Mouse (Mus musculus) left cerebral cortex, adult 18-20 months (tissue): ENCODE measurements at regions not wholly inside any gene's neighbourhood (a gene's known extent, or its start where the extent isn't known, plus 50 kb on each side); places are given as distances from the start of the nearest gene placed in this dataset.

Source experiments
- DNase-seq, 2 experiments: peaks; one replicate each; pipeline ENCODE4 v3.0.0; 2021 to 2022; ENCODE audit warnings: low spot score in 2 of 2, mixed read lengths in 1 of 2

DNA sequence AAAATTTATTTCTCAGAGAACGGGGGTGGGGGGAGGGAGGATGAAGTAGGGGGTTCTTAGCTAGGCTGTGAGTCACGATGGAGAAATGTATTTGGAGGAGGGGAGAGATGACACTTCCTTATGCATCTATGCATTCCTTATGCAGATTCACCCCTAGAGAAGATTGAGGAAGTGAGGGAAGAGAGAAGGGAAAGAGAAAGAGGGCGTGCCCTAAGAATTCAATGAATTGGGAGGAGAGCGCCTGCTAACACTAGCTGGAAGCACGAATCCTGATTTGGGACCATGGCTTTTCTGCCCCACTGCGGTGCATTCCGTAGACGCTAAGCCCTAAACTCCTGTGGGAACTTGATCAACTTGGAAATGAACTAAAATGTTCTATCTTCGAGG is 56.1 kb downstream of the Foxi3 start:
- no peak for DNase-seq

GRCm38 (mm10) chr6:71012823-71013461 is 56.6 kb downstream of the Foxi3 start:
- DNase-seq: peak; percentile 50 to 59

GRCm38 (mm10) chr6:71016388-71016787 is 60.1 kb downstream of the Foxi3 start:
- no peak for DNase-seq

- DNase-seq: no peak
Observed at GRCm38 (mm10) chr6:71021353-71021752, 65.0 kb downstream of the Foxi3 start.

DNA sequence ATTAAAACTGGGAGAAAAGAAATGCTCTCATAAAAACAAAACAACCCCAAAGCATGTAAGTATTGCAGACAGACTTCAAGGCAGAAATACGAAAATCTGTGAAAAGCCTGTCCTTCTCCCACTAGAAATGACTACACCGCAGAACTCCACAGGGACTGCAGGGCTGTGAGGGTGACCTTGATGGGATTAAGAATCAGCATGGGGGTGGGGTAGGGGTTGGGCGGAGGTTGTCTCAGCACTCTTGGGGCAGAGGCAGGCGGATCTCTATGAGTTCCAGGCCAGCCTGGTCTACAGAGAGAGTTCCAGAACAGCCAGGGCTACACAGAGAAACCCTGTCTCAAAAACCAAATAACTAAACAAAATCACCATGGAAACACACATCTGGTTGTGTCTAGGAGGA is 69.1 kb downstream of the Foxi3 start:
- DNase-seq: no peak

DNA sequence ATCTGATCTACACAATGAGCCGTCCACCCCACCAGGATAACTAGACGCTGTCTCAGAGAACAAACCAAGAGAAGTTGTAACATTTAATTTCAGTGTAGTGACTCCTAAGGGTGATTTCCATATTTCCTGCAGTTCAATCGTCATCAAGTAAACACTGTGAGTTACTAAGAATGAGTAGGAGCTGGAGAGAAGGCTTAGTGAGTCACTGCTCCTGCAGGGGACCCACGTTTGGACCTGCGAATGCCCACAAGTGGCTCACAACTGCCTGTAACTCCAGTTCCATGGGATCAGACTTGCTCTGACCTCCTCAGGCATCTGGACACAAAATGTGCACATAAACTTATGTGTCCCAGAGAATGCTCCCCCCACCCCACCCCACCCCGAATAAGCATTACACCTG is 73.3 kb downstream of the Foxi3 start:
- DNase-seq: no peak

DNA sequence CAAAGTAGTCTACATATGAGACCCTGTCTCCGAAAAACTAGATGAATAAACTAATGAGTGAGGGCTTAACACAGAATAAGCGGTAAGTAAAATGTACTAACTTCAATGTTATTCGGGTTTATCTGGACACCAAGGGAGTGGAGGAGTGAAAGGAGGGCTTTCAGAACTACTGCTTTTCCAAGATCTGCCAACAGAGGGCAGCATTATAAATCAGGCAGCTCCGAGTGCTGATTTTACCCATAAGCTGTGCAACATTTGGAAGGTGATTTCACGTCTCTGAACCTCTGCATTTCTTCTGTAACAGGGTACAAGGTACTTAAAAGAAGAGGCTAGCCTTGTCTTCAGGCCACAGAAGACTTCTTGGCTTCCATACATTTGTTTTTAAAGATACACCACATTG is 74.2 kb downstream of the Foxi3 start:
- peak; percentile 17 to 39 for DNase-seq

GRCm38 (mm10) chr6:71044241-71044640 is 87.9 kb downstream of the Foxi3 start:
- no peak for DNase-seq

- no peak for DNase-seq
Observed at GRCm38 (mm10) chr6:71045261-71045660, 88.9 kb downstream of the Foxi3 start.

DNA sequence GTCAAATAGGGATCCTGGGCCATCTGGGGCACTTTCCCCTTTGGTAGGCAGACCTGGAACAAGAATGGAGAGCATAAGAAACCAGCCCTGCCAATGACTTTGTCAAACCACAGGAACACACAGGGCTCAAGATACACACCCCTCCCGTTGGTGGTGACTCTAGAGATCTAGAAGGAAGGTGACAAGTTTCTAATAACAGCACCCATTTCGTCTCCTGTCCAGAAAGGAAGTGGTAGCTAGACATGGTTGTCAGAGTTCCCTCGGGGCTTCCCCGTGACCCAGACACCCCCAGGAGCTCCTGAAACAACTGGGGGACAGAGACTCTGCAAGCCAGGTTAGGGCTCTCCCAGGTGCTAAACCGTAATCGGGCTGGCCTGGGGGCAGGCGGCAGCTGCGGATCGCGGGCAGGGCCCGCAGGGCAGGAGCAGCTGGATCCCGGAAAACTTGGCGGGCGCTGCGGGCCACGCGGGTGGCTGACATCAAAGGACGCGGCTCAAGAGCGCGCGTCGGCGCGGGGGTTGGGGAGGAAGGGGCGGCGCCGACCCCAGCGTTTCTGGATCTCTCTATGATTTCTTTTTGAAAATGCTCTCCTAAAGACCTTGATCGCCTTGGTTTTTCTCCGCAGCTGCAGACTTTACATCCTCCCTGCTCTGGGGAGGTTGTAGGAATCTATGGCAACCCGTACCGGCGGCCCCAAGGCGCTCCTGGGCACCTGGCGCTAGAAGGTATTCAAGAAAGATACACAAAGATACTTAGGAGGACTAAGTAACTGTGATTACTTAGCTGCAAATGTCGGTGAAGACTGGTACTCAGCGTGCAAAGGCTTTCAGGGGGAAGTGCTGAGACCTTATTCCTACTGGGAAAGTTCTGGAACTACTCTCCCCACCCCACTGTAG is 92.1 kb downstream of the Foxi3 start:
- DNase-seq: peak in 1 of 2 experiments; percentile 3

DNA sequence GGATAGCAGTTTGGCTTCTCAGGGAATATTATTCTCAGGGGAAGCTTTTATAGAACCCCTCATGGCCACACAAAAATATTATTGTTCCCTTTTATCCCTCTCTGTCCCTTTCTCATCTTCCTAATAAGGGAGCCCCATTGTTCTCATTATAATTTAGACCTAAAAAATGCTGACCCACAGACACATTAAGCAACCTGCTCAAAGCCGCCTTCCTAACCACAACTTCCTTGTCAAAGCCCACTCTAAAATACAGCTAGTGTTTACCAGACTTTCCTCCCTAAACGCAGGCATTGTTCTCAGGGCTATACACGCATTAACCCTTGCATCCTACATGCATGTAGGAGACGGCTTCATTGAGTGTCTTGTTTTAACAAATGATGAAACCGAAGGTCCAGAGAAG is 93.9 kb downstream of the Foxi3 start:
- DNase-seq: no peak

- DNase-seq: no peak
Observed at GRCm38 (mm10) chr6:71050754-71051213, 93.5 kb downstream of the Thnsl2 start.

DNA sequence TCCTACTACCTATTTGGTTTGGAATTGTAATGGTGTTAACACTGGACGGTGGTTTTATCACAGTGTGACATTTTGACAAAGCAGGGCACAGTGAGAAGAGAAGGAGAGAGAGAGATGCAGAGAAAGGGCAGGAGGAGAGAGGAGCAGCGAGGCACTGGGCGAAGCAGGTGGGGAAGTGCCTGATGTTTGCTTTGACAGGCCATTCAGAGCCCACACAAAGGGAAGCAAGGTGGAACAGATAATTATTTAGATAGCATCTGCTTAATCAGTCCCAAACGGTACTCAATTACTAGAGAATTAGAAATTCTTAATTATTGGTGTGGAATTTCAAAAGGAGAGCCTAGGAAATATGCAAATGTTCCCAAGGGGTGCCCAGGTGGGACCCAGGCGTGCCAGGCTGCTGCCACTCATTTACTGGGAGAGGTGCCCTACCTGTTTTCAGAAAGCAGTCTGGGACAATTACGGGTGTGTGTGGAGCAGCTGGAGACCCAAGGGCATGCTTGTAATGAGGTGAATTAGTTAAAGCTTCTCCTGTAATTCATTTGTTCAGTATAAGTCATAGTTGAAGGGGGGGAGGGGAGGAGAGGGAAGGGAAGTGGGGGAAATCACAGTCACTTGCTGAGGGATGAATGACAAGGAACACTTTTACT is 86.9 kb downstream of the Thnsl2 start:
- DNase-seq: no peak

DNA sequence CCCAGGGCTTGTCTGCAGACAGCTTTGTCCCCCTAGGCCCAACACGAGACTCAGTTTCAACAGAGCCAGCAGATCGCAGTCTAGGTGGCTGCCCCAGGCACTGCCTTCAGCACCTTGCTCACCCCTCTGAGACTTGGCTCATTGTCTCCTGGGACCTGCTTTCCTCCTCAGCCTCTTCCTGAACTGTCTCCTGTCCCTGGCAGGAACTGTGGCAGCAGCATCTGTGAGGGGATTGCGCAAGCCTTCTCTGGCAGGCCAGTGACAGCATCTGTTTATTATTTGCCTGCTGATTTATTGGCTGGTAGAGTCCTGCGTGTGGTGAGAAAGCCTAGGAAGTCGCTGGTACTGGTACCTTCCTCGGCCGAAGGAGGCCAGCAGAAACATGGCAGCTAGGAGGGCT is 84.1 kb downstream of the Thnsl2 start:
- no peak for DNase-seq

GRCm38 (mm10) chr6:71062980-71063379 is 81.3 kb downstream of the Thnsl2 start:
- no peak for DNase-seq

DNA sequence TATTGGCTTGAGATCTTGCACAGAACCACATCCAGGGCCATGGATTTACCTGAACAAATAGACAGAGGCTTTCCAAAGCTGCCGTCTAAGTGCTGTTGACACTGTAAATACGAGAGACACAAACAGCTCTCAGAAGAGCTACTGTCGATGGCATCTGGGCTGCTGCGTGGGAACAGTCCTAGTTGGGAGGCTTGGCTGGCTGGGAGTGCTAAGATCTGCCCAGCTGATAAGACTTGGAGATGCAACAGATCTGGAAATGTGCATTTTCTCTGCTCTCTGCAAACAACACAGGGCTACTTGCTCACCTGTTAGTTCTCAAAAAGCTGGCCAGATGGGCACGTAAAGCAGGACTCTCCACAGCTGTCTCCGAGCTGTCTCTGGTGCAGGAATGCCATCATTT is 78.8 kb downstream of the Thnsl2 start:
- DNase-seq: no peak

GRCm38 (mm10) chr6:71069229-71069628 is 75.0 kb downstream of the Thnsl2 start:
- no peak for DNase-seq

- DNase-seq: no peak
Observed at GRCm38 (mm10) chr6:71074789-71075191, 69.4 kb downstream of the Thnsl2 start.
